Mouse (Mus musculus): ENCODE measurements at regions not wholly inside any gene's neighbourhood (a gene's known extent, or its start where the extent isn't known, plus 50 kb on each side); places are given as distances from the start of the nearest gene placed in this dataset.

GRCm38 (mm10) chr7:73600776-73601175 lies 59.1 kb upstream of the Chd2 start:
- TF ChIP-seq CTCF (IDR thresholded peaks at IDR 0.05; ENCODE audit: low read depth): no peak
- no peak for TF ChIP-seq EP300 (IDR thresholded peaks at IDR 0.05; ENCODE audit: low read depth)

All from heart, postnatal 0 days (tissue).